Mouse (Mus musculus) spleen, adult 2 months (tissue): ENCODE data around the gene 4931414P19Rik.

Experiments
- CTCF ChIP-seq: fragments of 200-500 bp; IDR thresholded peaks from 2 replicates; pipeline ENCODE4 v1.5.1; 2011; ENCODE audit warnings: mild to moderate bottlenecking, inconsistent platforms; ENCODE audit not compliant: insufficient read depth, insufficient read length, insufficient replicate concordance; ENCODE audit errors: extremely low read depth
- POLR2A ChIP-seq: fragments of 200-500 bp; IDR thresholded peaks from 2 replicates; pipeline ENCODE4 v1.6.1; 2011; ENCODE audit warnings: low read depth, low read length, inconsistent platforms

DNA sequence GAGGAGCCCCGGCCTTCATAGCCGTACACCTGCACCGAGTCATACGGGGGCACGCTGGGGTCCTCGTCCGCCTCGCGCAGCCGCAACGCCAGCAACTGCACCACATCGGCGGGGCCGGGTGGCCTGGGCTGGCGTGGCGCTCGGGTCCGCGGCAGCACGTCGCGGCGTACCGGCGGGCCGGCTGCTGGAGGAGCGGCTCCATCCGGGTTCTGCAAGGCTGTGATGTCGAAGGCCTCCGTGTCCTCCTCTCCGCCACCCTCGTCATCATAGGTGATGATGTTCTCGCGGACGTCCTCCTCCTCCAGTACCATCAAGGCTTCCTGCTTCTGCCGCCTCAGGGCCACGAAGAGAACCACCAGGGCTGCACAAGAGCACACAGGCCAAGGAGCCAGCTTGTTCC is 26.5 kb upstream of the 4931414P19Rik start:
- TF ChIP-seq CTCF: no peak
- no peak for TF ChIP-seq POLR2A
